Mouse (Mus musculus): Measurements from ENCODE around the gene Kcna5. TPM values are rescaled to one million over a fixed set of nuclear protein-coding genes. Genes with fewer than 3 reads are reported as not detected.
A peak's percentile ranks its signal among the peaks of the same experiment; 100 is the strongest.

Kcna5 gene
- polyA plus RNA-seq, 1 experiment from 2014 or later: 4.5 TPM

DNA sequence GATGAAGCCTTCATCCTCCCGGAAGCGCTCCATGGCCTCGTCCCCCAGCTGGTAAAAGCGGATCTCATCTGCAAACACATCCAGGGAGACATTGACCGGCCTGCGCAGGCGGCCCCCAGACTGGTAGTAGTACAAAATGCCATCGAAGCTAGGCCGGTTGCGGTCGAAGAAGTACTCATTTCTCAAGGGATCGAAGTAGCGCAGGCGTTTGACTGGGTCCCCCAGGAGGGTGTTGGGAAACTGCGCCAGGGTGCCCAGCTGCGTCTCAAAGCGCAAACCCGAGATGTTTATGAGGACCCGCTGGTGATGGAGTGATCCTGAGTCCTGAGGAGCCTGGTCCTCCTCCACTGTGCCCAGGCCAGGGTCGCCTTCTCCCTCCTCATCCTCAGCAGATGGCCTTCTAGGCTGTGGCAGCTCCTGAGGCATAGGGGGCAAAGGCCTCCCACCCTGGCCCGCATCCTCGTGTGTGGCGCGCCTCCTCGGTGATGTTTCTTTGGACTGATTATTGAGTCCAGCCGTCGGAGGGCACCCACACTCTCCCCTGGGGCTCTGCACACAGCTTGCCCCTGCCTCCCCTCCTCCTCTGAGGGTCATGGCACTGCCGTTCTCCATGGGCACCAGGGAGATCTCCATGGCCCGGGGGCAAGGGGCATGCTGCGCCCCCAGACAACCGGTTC, 543 bp downstream of the Kcna5 start:
- Histone ChIP-seq H3K36me3 (no peaks in the 10 kb centered on the region), H3K4me1 (peaks cover 26% of the 10 kb centered on the region), H3K9ac (peak overlapping the region; percentile 39; the same call in 1 of the 2 replicates), H3K27ac (peak overlapping the region; percentile 72), H3K4me3 (replicated peaks) (peak overlapping the region; percentile 36), H3K4me2 (peak overlapping the region; percentile 72), H3K9me3 (replicated peaks) (no peaks in the 10 kb centered on the region), H3K27me3 (peaks cover 28% of the 10 kb centered on the region)
- ATAC-seq (replicated peaks; ENCODE audit: low FRiP score): peak; percentile 54
- WGBS: 15% methylated on average over 31 of the region's 31 CpGs

DNA sequence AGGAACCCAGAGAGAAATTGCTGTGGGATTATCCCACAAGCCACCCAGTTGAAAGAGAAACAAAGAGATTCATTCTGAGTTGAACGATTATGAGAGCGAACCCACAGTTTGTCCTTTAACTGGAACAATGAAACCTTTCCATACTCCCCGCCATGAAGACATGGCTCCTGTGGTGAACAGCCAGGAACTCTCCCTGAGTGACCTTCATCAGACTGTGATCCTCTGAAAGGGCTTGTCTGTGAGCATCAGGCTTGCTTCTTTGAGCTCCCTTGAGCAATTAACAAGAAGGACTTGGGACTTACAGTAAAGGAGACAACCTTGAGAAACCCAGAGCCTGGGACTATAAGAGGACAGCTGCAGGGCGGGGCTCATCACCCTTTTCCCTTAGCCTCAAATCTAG, 3.9 kb downstream of the Kcna5 start:
- ATAC-seq (replicated peaks; ENCODE audit: low FRiP score): no peak
- H3K4me3 ChIP-seq (replicated peaks): no peak overlapping the region
- peaks cover 23% of the 10 kb centered on the region for H3K4me1 ChIP-seq
- H3K9ac ChIP-seq: no peak overlapping the region
- no peak overlapping the region for H3K27ac ChIP-seq
- H3K36me3 ChIP-seq: no peaks in the 10 kb centered on the region
- no peak overlapping the region for H3K4me2 ChIP-seq
- peaks cover 28% of the 10 kb centered on the region for H3K27me3 ChIP-seq
- no peaks in the 10 kb centered on the region for H3K9me3 ChIP-seq (replicated peaks)
- 88% methylated on average over 4 of the region's 4 CpGs for WGBS

DNA sequence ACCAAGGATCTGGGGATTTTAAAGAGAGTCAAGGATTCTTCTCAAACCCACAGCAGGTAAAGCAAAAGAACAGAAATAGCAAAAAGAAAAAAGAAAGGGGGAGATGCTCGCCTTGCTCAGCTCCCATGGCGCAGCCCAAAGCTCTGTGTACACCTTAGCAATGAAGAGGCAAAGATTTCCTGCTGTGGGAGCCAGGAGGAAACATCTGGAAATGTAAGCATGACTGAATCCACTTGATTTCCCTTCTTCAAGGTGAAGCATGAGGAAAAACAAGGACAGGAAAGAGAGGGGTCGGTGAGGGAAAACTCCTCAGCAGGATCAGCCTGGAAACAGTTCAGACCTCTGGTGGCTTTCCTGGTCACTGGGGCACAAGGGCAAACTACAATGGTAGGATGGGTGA, 5.2 kb downstream of the Kcna5 start:
- ATAC-seq (replicated peaks; ENCODE audit: low FRiP score): no peak
- H3K9me3 ChIP-seq (replicated peaks): no peaks in the 10 kb centered on the region

DNA sequence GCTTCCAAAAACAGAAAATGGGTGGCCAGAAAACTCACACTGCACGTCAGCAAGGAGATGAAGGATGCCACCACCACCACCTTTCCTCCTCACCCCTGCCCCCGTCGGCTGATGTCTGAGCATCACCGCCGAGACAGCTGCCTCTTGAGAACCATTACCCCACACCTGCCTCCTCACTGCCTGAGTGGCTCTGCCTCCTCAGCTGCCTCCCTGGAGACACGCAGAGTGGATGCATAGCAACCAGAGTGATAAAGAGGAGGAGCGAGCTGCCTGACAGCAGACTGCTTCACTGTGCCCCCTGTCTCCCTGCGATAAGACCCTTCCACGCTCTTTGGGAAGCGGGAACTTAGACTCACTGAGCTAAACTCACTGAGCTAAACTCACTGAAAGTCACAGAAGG, 20.5 kb downstream of the Kcna5 start:
- Histone ChIP-seq H3K4me2 (no peak overlapping the region), H3K4me1 (peaks cover 6% of the 10 kb centered on the region; the same call in 1 of the 2 replicates), H3K9ac (no peak overlapping the region), H3K4me3 (replicated peaks) (no peak overlapping the region), H3K27ac (0 out of 2 replicates have a peak overlapping the region, but pooled peaks have one; percentile 4), H3K27me3 (0 out of 2 replicates have a peak, but pooled peaks cover 6% of the 10 kb centered on the region), H3K36me3 (no peaks in the 10 kb centered on the region), H3K9me3 (replicated peaks) (no peaks in the 10 kb centered on the region)
- 23% methylated on average over 10 of the region's 10 CpGs for WGBS
- no peak for ATAC-seq (replicated peaks; ENCODE audit: low FRiP score)

More for the DNA sequence above, 5.2 kb downstream of the Kcna5 start:
- H3K4me1 ChIP-seq: peaks cover 10% of the 10 kb centered on the region
- H3K27me3 ChIP-seq: peaks cover 26% of the 10 kb centered on the region
- no peak overlapping the region for H3K4me3 ChIP-seq (replicated peaks)
- H3K36me3 ChIP-seq: no peaks in the 10 kb centered on the region
- H3K9ac ChIP-seq: no peak overlapping the region
- 71% methylated on average over 3 of the region's 3 CpGs for WGBS
- H3K4me2 ChIP-seq: no peak overlapping the region
- H3K27ac ChIP-seq: no peak overlapping the region

DNA sequence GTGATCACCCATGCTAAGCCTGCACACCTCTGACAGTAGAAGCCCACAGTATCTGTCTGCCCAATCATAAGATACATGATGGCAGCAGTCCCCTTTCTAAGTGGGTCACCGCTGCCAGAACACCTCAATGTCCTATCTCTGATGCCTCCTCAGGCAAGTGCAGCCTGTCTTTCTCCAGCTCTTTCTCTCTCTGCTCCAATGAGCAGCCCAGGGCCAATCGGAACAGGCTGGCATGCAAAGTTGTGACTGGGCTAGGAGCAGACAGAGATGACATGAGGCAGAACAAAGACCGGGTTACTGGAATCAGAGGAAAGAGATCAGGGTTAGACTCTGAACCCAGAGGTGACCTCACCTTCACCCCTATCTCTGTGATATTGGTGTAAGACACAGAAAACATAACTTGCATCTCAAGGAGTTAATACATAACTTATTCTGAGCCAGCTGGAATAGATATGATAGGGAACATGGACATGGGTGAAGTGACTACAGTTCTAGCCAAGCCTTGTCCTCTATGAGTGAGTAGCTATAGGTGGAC, 21.4 kb downstream of the Kcna5 start:
- Histone ChIP-seq H3K9me3 (replicated peaks) (no peaks in the 10 kb centered on the region), H3K36me3 (no peaks in the 10 kb centered on the region), H3K4me1 (peaks cover 6% of the 10 kb centered on the region; the same call in 1 of the 2 replicates), H3K4me2 (no peak overlapping the region), H3K27ac (no peak overlapping the region), H3K9ac (no peak overlapping the region), H3K27me3 (0 out of 2 replicates have a peak, but pooled peaks cover 6% of the 10 kb centered on the region), H3K4me3 (replicated peaks) (no peak overlapping the region)
- 0 out of 2 replicates have a peak, but pooled peaks have one; percentile 36 for ATAC-seq (replicated peaks; ENCODE audit: low FRiP score)
- WGBS: 83% methylated on average over 3 of the region's 3 CpGs

DNA sequence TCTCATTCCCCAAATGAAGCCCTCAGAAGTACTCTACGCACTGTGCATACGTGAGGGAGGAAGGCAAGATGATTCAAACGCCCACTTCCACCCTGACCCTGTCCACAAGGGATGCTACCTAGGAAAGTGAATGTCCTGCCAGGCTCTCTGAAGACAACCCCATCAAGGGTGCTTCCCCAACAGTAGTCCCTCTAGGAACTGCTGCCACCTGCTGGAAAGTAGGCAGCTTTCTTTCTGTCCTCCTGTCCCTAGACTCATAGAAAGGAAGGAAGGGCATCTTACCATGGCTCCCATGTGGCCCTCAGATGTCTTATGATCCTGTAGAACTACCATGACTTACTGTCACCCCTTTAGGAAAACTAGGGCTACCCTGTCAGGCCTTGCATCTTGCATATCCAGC, 22.1 kb downstream of the Kcna5 start:
- H3K27ac ChIP-seq: no peak overlapping the region
- no peak for ATAC-seq (replicated peaks; ENCODE audit: low FRiP score)
- peaks cover 6% of the 10 kb centered on the region; the same call in 1 of the 2 replicates for H3K4me1 ChIP-seq
- no peaks in the 10 kb centered on the region for H3K36me3 ChIP-seq
- no peak overlapping the region for H3K9ac ChIP-seq
- H3K27me3 ChIP-seq: 0 out of 2 replicates have a peak, but pooled peaks cover 6% of the 10 kb centered on the region
- H3K4me3 ChIP-seq (replicated peaks): no peak overlapping the region
- H3K4me2 ChIP-seq: no peak overlapping the region
- WGBS: 92% methylated on average over 3 of the region's 3 CpGs
- H3K9me3 ChIP-seq (replicated peaks): no peaks in the 10 kb centered on the region

DNA sequence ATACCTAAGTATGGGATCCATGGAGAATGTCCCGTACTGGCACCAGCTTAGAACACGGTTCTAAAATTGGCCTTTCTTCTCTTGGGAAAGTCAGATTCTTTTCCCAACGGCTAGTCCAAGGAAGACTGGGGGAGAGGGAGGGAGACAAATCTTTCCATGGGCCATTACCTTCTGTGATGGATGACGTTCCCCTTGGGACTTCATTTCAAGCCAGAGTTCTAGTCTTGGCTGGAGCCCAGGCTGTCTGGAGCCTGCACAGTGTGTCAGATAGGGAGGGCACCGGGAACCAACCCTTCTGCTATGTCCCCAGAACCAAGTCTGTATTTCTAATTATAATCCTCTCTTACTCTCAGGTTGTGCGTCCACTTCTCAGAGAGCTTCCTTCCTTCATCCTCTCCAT, 26.5 kb downstream of the Kcna5 start:
- H3K9ac ChIP-seq: no peak overlapping the region
- H3K9me3 ChIP-seq (replicated peaks): no peaks in the 10 kb centered on the region
- 0 out of 2 replicates have a peak, but pooled peaks cover 3% of the 10 kb centered on the region for H3K27me3 ChIP-seq
- ATAC-seq (replicated peaks; ENCODE audit: low FRiP score): no peak
- no peaks in the 10 kb centered on the region for H3K36me3 ChIP-seq
- WGBS: 49% methylated on average over 6 of the region's 6 CpGs
- H3K27ac ChIP-seq: no peak overlapping the region
- no peak overlapping the region for H3K4me2 ChIP-seq
- H3K4me3 ChIP-seq (replicated peaks): no peak overlapping the region
- H3K4me1 ChIP-seq: no peaks in the 10 kb centered on the region

DNA sequence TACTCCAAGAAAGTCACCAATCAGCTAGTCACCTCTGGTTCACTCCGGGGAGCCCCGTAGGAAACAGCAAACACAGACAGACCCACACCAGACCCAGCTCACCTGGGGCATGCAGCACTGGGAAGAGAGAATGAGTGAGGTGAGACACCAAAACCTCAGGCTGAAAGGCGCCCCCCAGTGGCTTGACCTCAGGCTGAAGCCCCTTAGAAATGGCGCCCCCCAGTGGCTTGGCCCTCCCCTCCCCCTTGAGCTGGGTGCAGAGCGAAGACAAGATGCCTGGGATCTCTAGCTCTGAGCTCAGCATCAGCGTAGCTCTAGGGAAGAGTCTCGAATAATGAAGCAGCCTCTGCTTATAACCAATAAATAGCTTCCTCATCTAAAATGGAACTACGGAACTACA, 31.3 kb downstream of the Kcna5 start:
- peaks cover 5% of the 10 kb centered on the region for H3K27me3 ChIP-seq
- peaks cover 6% of the 10 kb centered on the region; the same call in 1 of the 2 replicates for H3K4me1 ChIP-seq
- no peak overlapping the region for H3K4me2 ChIP-seq
- H3K36me3 ChIP-seq: no peaks in the 10 kb centered on the region
- no peak overlapping the region for H3K27ac ChIP-seq
- WGBS: 84% methylated on average over 8 of the region's 8 CpGs
- no peak overlapping the region for H3K9ac ChIP-seq
- ATAC-seq (replicated peaks; ENCODE audit: low FRiP score): no peak
- H3K4me3 ChIP-seq (replicated peaks): no peak overlapping the region
- H3K9me3 ChIP-seq (replicated peaks): no peaks in the 10 kb centered on the region

DNA sequence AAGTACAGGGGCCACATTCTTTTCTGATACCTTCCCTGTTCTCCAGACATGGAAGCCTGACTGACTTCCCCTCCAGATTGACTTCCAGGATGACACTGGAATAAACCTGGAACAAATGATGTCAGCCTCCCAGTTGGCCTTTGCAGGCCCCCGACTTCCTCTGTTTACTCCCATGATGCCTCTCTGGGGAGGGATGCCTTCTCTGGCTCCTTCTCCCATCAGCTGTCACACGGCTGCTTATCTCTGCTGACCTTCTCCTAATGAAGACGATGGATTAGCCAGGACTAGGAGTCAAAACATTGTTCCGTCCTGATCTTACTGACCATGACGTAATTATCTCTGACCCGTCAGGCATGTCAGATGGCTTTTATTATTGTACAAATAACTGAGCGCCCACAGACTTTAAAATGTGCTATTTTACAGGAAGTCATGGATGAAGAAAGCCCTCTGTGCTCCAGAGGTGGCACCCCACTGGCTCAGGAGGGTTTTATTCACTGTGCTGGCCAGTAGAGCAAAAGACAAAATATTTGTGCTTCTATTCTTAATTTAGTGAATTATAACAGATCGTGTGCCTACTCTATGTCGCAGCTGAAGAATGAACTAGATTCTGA, 32.4 kb downstream of the Kcna5 start:
- H3K36me3 ChIP-seq: no peaks in the 10 kb centered on the region
- no peak overlapping the region for H3K4me3 ChIP-seq (replicated peaks)
- H3K27ac ChIP-seq: no peak overlapping the region
- no peaks in the 10 kb centered on the region for H3K9me3 ChIP-seq (replicated peaks)
- ATAC-seq (replicated peaks; ENCODE audit: low FRiP score): no peak
- H3K9ac ChIP-seq: no peak overlapping the region
- peaks cover 10% of the 10 kb centered on the region for H3K27me3 ChIP-seq
- WGBS: 23% methylated on average over 9 of the region's 9 CpGs
- H3K4me1 ChIP-seq: peaks cover 6% of the 10 kb centered on the region; the same call in 1 of the 2 replicates
- no peak overlapping the region for H3K4me2 ChIP-seq

DNA sequence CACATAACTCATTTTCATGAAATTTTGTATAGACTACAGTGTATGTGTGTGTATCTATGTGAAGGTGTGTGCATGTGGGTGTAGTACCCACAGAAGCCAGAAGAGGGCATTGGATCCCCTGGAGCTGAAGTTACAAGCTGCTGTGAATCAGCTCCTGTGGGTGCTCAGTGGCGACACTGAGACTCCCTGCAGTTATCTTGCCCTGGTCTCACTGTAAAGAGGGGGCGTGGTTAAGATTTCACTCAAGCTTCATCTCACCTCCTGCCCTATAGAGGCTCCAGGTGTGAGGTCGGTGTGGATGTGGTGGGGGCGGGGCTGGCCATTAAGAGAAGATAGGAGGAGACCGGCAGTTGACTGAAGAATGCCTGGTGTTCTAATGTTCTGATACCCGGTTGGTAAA, 34.2 kb downstream of the Kcna5 start:
- H3K9ac ChIP-seq: no peak overlapping the region
- no peaks in the 10 kb centered on the region for H3K36me3 ChIP-seq
- ATAC-seq (replicated peaks; ENCODE audit: low FRiP score): no peak
- H3K9me3 ChIP-seq (replicated peaks): no peaks in the 10 kb centered on the region
- 95% methylated on average over 6 of the region's 6 CpGs for WGBS
- peaks cover 6% of the 10 kb centered on the region; the same call in 1 of the 2 replicates for H3K4me1 ChIP-seq
- H3K4me3 ChIP-seq (replicated peaks): no peak overlapping the region
- H3K27ac ChIP-seq: no peak overlapping the region
- no peak overlapping the region for H3K4me2 ChIP-seq
- H3K27me3 ChIP-seq: peaks cover 10% of the 10 kb centered on the region

DNA sequence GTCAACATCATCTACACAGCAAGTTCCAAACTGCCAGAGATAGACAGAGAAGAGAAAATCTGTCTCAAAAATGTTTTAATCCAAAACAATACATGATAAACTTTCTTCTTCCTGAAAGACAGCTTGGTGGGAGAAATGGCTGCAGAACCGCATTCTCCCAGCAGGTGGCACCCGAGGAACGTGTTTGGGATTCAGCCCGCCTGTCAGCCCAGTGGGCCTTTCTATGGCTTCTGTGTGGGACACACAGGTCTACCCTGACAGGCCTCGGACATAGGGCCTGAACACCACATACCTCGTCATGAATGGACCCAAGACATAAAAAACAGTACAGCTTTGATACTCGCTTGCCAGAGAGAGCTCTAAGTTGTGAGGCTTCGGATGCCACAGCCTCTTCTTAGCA, 35.1 kb downstream of the Kcna5 start:
- Histone ChIP-seq H3K4me3 (replicated peaks) (no peak overlapping the region), H3K4me1 (peaks cover 6% of the 10 kb centered on the region; the same call in 1 of the 2 replicates), H3K4me2 (no peak overlapping the region), H3K9me3 (replicated peaks) (no peaks in the 10 kb centered on the region), H3K36me3 (no peaks in the 10 kb centered on the region), H3K27ac (no peak overlapping the region), H3K27me3 (peaks cover 10% of the 10 kb centered on the region), H3K9ac (no peak overlapping the region)
- 17% methylated on average over 8 of the region's 8 CpGs for WGBS
- peak; percentile 67; the same call in 1 of the 2 replicates for ATAC-seq (replicated peaks; ENCODE audit: low FRiP score)

DNA sequence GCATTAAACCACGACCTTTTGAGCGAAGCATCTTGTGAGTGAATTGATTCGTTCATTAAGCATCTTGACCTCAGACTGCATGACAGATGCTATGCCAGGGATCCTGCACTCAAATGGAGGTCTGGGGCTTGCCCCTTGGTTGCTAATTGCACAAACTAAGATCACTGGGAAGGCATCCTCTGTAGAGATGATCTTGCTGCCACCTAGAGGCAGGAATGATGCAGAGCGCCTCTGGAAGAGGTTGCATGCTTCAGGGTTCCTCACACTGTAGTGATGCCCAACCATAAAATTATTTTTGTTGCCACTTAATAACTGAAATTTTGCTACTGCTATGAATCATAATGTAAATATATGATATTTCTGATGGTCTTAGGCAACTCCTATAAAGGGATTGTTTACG, 37.3 kb downstream of the Kcna5 start:
- Histone ChIP-seq H3K9ac (no peak overlapping the region), H3K4me2 (no peak overlapping the region), H3K4me3 (replicated peaks) (no peak overlapping the region), H3K4me1 (peaks cover 4% of the 10 kb centered on the region; the same call in 1 of the 2 replicates), H3K27me3 (peaks cover 10% of the 10 kb centered on the region), H3K9me3 (replicated peaks) (no peaks in the 10 kb centered on the region), H3K36me3 (no peaks in the 10 kb centered on the region), H3K27ac (no peak overlapping the region)
- no peak; the same call in 1 of the 2 replicates for ATAC-seq (replicated peaks; ENCODE audit: low FRiP score)
- 67% methylated on average over 5 of the region's 5 CpGs for WGBS

All from kidney, embryonic 15.5 days (tissue).